Mouse (Mus musculus): ENCODE measurements around the gene Tbk1. TPM values are rescaled to one million over a fixed set of nuclear protein-coding genes. Genes with fewer than 3 reads are reported as not detected.

Gene Tbk1
- polyA plus RNA-seq, 1 experiment from 2014 or later = 36.8 TPM

DNA sequence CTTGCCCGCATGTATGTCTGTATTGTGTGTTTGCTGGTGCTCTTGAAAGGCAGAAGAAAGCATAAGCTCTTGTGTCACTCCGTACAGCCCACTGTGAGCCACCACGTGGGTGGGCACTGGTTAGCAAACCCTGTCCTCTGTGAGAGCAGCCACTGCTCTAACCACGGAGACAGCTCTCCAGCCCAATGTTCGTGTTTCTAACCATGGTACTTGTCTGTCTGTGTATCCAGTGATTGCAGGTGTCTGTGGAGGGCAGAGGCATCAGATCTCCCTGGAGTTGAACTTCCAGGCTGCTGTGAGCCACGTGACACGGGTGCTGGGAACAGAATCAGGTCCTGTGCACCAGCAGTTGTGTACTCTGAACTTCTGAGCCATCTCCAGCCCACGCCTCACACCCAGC lies 4.3 kb downstream of the Tbk1 start:
- Histone ChIP-seq H3K9ac (ENCODE audit: low read depth, low read length) (no peak overlapping the region), H3K36me3 (ENCODE audit: control insufficient read depth, insufficient read depth, low read length) (peaks cover 26% of the 10 kb centered on the region), H3K27me3 (replicated peaks; ENCODE audit: control insufficient read depth, insufficient read depth, low read length) (no peaks in the 10 kb centered on the region), H3K4me3 (ENCODE audit: low read length) (no peak overlapping the region), H3K4me1 (ENCODE audit: control insufficient read depth, insufficient read depth, low read length) (0 out of 2 replicates have a peak, but pooled peaks cover 6% of the 10 kb centered on the region), H3K27ac (ENCODE audit: low read length) (no peak overlapping the region), H3K4me2 (ENCODE audit: low read depth, low read length) (no peak overlapping the region), H3K9me3 (ENCODE audit: control insufficient read depth, low read length) (no peaks in the 10 kb centered on the region)
- WGBS = 91% methylated on average over 8 of the region's 8 CpGs
- ATAC-seq = no peak

DNA sequence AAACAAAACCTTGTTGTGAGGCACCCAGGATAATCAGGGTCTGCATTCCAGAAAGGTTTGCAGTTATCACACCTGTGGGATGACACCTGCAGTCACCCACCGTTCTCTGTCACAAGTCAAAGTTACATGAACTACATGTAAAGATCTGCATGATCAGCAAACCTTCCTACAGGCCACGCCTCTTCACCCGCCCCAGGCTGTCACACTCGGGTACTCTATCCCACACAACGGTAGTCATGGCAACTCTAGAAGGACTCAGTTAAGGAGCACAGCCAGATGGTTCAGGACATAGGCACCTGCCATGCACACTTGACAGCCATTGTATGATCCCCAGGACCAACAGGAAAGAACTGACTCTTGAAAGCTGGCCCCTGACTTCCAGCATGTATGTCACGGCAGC lies 5.2 kb downstream of the Tbk1 start:
- Histone ChIP-seq H3K9me3 (ENCODE audit: control insufficient read depth, low read length) (no peaks in the 10 kb centered on the region), H3K4me3 (ENCODE audit: low read length) (no peak overlapping the region), H3K27ac (ENCODE audit: low read length) (no peak overlapping the region), H3K27me3 (replicated peaks; ENCODE audit: control insufficient read depth, insufficient read depth, low read length) (no peaks in the 10 kb centered on the region), H3K36me3 (ENCODE audit: control insufficient read depth, insufficient read depth, low read length) (peaks cover 26% of the 10 kb centered on the region), H3K4me2 (ENCODE audit: low read depth, low read length) (no peak overlapping the region), H3K9ac (ENCODE audit: low read depth, low read length) (no peak overlapping the region), H3K4me1 (ENCODE audit: control insufficient read depth, insufficient read depth, low read length) (0 out of 2 replicates have a peak, but pooled peaks cover 6% of the 10 kb centered on the region)
- WGBS = 82% methylated on average over 6 of the region's 6 CpGs
- no peak for ATAC-seq

DNA sequence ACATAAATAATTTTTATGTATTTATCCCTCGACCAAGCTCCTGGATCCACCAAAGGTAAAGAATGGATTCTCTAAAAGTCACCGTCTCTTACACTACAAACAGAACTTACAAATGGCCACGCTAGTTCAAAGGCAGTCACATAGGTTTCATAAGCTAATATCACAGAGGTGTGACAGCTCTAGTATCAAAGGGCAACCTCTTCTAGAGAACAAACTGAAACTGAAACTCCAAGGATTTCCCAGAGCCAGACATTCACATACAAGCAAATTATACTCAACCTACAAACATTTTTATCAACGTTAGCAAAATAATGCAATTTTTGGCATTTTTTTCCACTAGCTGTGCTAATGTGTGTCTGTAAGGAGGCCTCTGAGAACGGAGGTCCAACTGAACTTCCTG lies 6.2 kb downstream of the Tbk1 start:
- no peak overlapping the region for H3K9ac ChIP-seq (ENCODE audit: low read depth, low read length)
- 92% methylated on average over 5 of the region's 5 CpGs for WGBS
- peak; percentile 54; the same call in 1 of the 2 replicates for ATAC-seq
- 0 out of 2 replicates have a peak, but pooled peaks cover 6% of the 10 kb centered on the region for H3K4me1 ChIP-seq (ENCODE audit: control insufficient read depth, insufficient read depth, low read length)
- no peaks in the 10 kb centered on the region for H3K9me3 ChIP-seq (ENCODE audit: control insufficient read depth, low read length)
- H3K4me3 ChIP-seq (ENCODE audit: low read length) = no peak overlapping the region
- H3K27ac ChIP-seq (ENCODE audit: low read length) = no peak overlapping the region
- H3K4me2 ChIP-seq (ENCODE audit: low read depth, low read length) = no peak overlapping the region
- H3K36me3 ChIP-seq (ENCODE audit: control insufficient read depth, insufficient read depth, low read length) = peaks cover 29% of the 10 kb centered on the region
- H3K27me3 ChIP-seq (replicated peaks; ENCODE audit: control insufficient read depth, insufficient read depth, low read length) = no peaks in the 10 kb centered on the region

DNA sequence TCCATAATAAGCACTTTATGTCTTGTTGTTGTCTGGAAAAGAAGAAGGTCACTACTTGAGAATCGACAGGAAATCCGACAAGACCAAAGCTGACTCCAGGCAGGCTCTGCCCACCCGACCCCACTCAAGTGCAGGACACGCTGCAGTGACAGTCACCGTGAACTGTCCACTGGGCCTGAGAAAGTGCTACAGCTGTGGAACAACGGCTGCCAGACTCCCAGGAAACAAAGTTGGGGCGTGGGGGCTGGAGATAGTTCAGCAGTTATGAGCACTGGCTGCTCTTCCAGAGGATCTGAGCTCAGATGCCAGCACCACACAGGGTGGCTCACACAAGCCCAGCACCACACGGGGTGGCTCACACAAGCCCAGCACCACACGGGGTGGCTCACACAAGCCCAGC lies 10.2 kb downstream of the Tbk1 start:
- 82% methylated on average over 9 of the region's 9 CpGs for WGBS
- H3K9ac ChIP-seq (ENCODE audit: low read depth, low read length) = no peak overlapping the region
- H3K4me2 ChIP-seq (ENCODE audit: low read depth, low read length) = no peak overlapping the region
- H3K9me3 ChIP-seq (ENCODE audit: control insufficient read depth, low read length) = no peaks in the 10 kb centered on the region
- no peak overlapping the region for H3K4me3 ChIP-seq (ENCODE audit: low read length)
- H3K27ac ChIP-seq (ENCODE audit: low read length) = no peak overlapping the region
- ATAC-seq = no peak
- H3K27me3 ChIP-seq (replicated peaks; ENCODE audit: control insufficient read depth, insufficient read depth, low read length) = no peaks in the 10 kb centered on the region
- H3K4me1 ChIP-seq (ENCODE audit: control insufficient read depth, insufficient read depth, low read length) = no peaks in the 10 kb centered on the region
- peaks cover 20% of the 10 kb centered on the region for H3K36me3 ChIP-seq (ENCODE audit: control insufficient read depth, insufficient read depth, low read length)

DNA sequence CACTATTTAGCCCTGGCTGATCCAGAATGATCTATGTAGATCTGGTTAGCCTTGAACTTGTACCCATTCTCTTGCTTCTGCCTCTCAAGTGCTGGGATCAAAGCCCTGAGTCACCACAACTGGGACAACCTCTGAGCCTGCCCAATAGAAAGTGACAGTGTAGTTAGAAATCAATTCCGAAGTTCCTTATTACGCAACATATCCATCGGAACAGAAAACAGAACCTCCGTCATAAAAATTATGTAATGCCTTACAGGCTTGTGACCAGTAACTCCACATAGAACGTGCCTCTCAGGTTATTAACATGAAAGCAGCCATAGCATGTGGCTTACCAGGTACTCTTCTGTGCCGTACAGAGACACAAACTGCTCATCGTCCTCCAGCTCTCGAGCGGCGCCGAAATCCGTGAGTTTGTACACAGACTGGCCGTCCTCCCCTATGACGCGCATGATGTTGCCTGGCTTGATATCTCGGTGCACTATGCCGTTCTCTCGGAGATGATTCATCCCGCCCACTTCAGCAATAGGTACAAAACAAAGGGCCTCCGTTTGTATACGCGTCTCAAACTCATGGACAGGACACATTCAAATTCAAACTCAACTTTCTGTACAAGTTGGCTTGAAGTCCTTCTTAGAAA lies 15.0 kb downstream of the Tbk1 start:
- H3K9me3 ChIP-seq (ENCODE audit: control insufficient read depth, low read length) = no peaks in the 10 kb centered on the region

GRCm38 (mm10) chr10:121571031-121571430 lies 15.6 kb downstream of the Tbk1 start:
- Histone ChIP-seq H3K4me1 (ENCODE audit: control insufficient read depth, insufficient read depth, low read length) (no peaks in the 10 kb centered on the region; the same call in 1 of the 2 replicates), H3K27me3 (replicated peaks; ENCODE audit: control insufficient read depth, insufficient read depth, low read length) (no peaks in the 10 kb centered on the region), H3K9ac (ENCODE audit: low read depth, low read length) (no peak overlapping the region), H3K4me2 (ENCODE audit: low read depth, low read length) (no peak overlapping the region), H3K27ac (ENCODE audit: low read length) (no peak overlapping the region), H3K36me3 (ENCODE audit: control insufficient read depth, insufficient read depth, low read length) (peaks cover 33% of the 10 kb centered on the region), H3K4me3 (ENCODE audit: low read length) (no peak overlapping the region), H3K9me3 (ENCODE audit: control insufficient read depth, low read length) (no peaks in the 10 kb centered on the region)
- 92% methylated on average over 3 of the region's 3 CpGs for WGBS
- no peak for ATAC-seq

More for the DNA sequence above, 15.0 kb downstream of the Tbk1 start:
- H3K27ac ChIP-seq (ENCODE audit: low read length) = no peak overlapping the region
- H3K27me3 ChIP-seq (replicated peaks; ENCODE audit: control insufficient read depth, insufficient read depth, low read length) = no peaks in the 10 kb centered on the region
- H3K9ac ChIP-seq (ENCODE audit: low read depth, low read length) = no peak overlapping the region
- ATAC-seq = peak; percentile 84
- H3K4me3 ChIP-seq (ENCODE audit: low read length) = no peak overlapping the region
- H3K4me1 ChIP-seq (ENCODE audit: control insufficient read depth, insufficient read depth, low read length) = no peaks in the 10 kb centered on the region; the same call in 1 of the 2 replicates
- no peak overlapping the region for H3K4me2 ChIP-seq (ENCODE audit: low read depth, low read length)
- 89% methylated on average over 22 of the region's 22 CpGs for WGBS
- H3K36me3 ChIP-seq (ENCODE audit: control insufficient read depth, insufficient read depth, low read length) = peaks cover 33% of the 10 kb centered on the region

GRCm38 (mm10) chr10:121569796-121570195 lies 16.8 kb downstream of the Tbk1 start:
- Histone ChIP-seq H3K4me1 (ENCODE audit: control insufficient read depth, insufficient read depth, low read length) (no peaks in the 10 kb centered on the region; the same call in 1 of the 2 replicates), H3K27ac (ENCODE audit: low read length) (no peak overlapping the region), H3K9ac (ENCODE audit: low read depth, low read length) (no peak overlapping the region), H3K36me3 (ENCODE audit: control insufficient read depth, insufficient read depth, low read length) (peaks cover 29% of the 10 kb centered on the region), H3K4me3 (ENCODE audit: low read length) (no peak overlapping the region), H3K9me3 (ENCODE audit: control insufficient read depth, low read length) (no peaks in the 10 kb centered on the region), H3K27me3 (replicated peaks; ENCODE audit: control insufficient read depth, insufficient read depth, low read length) (no peaks in the 10 kb centered on the region), H3K4me2 (ENCODE audit: low read depth, low read length) (no peak overlapping the region)
- WGBS = 58% methylated on average over 6 of the region's 6 CpGs
- no peak for ATAC-seq

DNA sequence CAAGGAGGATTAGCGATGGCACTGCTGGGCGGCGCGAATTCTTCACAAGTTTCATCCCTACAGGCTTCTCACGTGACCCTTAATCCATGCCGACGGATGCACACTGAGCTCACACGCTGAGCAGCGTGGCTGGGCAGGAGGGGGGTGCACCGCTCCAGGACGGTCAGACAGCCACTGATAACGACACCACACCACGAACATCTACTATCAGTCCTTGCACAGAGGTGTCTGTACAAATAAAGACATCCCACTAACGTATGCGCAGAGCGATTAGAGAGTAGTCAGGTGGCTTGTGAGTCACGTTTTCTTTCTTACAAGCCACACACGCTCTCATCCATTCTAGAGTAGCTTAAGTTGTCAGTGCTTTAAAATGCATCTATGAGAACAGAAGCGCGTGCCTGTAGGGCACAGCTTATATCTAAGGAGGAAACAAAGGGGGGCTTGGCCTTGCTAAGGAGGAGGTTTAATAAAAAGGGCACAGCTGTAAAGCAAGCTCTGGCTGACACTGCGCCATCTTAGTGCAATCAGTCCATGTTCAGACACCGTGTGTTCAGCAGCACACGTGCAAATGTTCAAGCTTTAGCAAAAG lies 17.5 kb downstream of the Tbk1 start:
- WGBS = 25% methylated on average over 23 of the region's 23 CpGs
- H3K36me3 ChIP-seq (ENCODE audit: control insufficient read depth, insufficient read depth, low read length) = peaks cover 28% of the 10 kb centered on the region

GRCm38 (mm10) chr10:121568534-121568933 lies 18.1 kb downstream of the Tbk1 start:
- H3K27me3 ChIP-seq (replicated peaks; ENCODE audit: control insufficient read depth, insufficient read depth, low read length) = no peaks in the 10 kb centered on the region
- no peak overlapping the region for H3K4me2 ChIP-seq (ENCODE audit: low read depth, low read length)
- no peak overlapping the region for H3K27ac ChIP-seq (ENCODE audit: low read length)
- ATAC-seq = no peak
- H3K4me3 ChIP-seq (ENCODE audit: low read length) = no peak overlapping the region
- H3K9me3 ChIP-seq (ENCODE audit: control insufficient read depth, low read length) = no peaks in the 10 kb centered on the region
- H3K36me3 ChIP-seq (ENCODE audit: control insufficient read depth, insufficient read depth, low read length) = peaks cover 28% of the 10 kb centered on the region
- H3K4me1 ChIP-seq (ENCODE audit: control insufficient read depth, insufficient read depth, low read length) = no peaks in the 10 kb centered on the region; the same call in 1 of the 2 replicates
- WGBS = 76% methylated on average over 7 of the region's 7 CpGs
- H3K9ac ChIP-seq (ENCODE audit: low read depth, low read length) = no peak overlapping the region

More for the DNA sequence above, 17.5 kb downstream of the Tbk1 start:
- Histone ChIP-seq H3K4me3 (ENCODE audit: low read length) (no peak overlapping the region), H3K4me2 (ENCODE audit: low read depth, low read length) (no peak overlapping the region), H3K9me3 (ENCODE audit: control insufficient read depth, low read length) (no peaks in the 10 kb centered on the region), H3K4me1 (ENCODE audit: control insufficient read depth, insufficient read depth, low read length) (no peaks in the 10 kb centered on the region; the same call in 1 of the 2 replicates), H3K27me3 (replicated peaks; ENCODE audit: control insufficient read depth, insufficient read depth, low read length) (no peaks in the 10 kb centered on the region), H3K9ac (ENCODE audit: low read depth, low read length) (no peak overlapping the region), H3K27ac (ENCODE audit: low read length) (no peak overlapping the region)
- ATAC-seq = peak; percentile 91

All from intestine, embryonic 16.5 days (tissue).